Comparison of ENCODE assay signal across 16 mouse cellular contexts in the genomic region with DNA sequence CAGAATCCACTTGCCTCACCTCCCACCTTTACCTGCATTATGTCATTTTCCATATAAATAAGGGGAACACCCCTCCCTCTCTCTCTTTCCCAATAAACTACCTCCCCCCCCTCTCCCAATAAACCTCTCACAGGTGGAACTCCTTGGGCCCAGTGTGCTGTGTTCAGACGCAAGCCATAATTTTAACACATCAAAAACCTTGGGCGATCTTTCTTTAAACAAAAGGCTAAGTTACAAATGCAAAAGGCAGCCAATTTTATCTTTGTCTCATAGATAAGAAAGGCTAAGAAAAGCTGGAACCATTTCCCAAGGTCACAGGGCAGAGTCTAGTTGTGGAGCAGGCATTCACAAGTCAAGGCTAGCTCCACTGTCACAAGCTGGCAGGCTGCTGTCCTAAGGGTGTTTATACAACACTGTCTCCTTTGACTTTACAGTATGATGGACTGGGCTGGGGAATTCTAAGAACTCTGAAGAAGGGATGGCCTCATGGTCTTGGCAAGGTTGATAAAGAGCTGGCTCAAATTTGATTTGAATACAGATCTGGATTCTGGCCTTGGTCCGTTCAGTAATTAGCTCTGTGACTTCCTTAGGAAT.
A peak's percentile ranks its signal among the peaks of the same experiment; 100 is the strongest.
DNase-seq lines count a peak whose midpoint lies in the region; ATAC-seq and TF ChIP-seq lines count a peak whose summit lies in the region.
"Had no signal": no experiment of that assay in that cellular context is flagged by ENCODE, and none has a peak within 500 bp of the region (broad histone marks: within the 10 kb centered on the region; RNA-seq: fewer than 3 reads in every experiment).

No protein-coding gene starts in this region.

- no peak overlapping the region for H3K9ac ChIP-seq in hindbrain, embryonic 16.5 days (ENCODE audit: low read depth, low read length)
- no peak overlapping the region for H3K9ac ChIP-seq in hindbrain, embryonic 14.5 days
- no peak overlapping the region for H3K9ac ChIP-seq in intestine, postnatal 0 days (ENCODE audit: low read depth, low read length)
- H3K9ac ChIP-seq: heart, embryonic 13.5 days; midbrain, embryonic 12.5 days had no signal

- TF ChIP-seq CTCF in intestine, postnatal 0 days (IDR thresholded peaks at IDR 0.05; ENCODE audit: low read depth) = no peak
- no peak for TF ChIP-seq CTCF in cerebellum, adult 2 months (IDR thresholded peaks at IDR 0.05; ENCODE audit: borderline replicate concordance, insufficient read depth, low read depth, low read length)

- ATAC-seq in hindbrain, embryonic 16.5 days = peak; percentile 16; the same call in 1 of the 2 replicates
- no peak for ATAC-seq in hindbrain, embryonic 14.5 days (ENCODE audit: low FRiP score)
- peak; percentile 55; the same call in 1 of the 2 replicates for ATAC-seq in intestine, postnatal 0 days

- H3K4me2 ChIP-seq in hindbrain, embryonic 16.5 days (ENCODE audit: low read length) = no peak overlapping the region
- no peak overlapping the region for H3K4me2 ChIP-seq in hindbrain, embryonic 14.5 days (replicated peaks)
- no peak overlapping the region for H3K4me2 ChIP-seq in intestine, postnatal 0 days (replicated peaks; ENCODE audit: low read depth)
- H3K4me2 ChIP-seq: heart, embryonic 13.5 days; midbrain, embryonic 12.5 days had no signal

- H3K27ac ChIP-seq in hindbrain, embryonic 16.5 days (ENCODE audit: low read depth, low read length) = no peak overlapping the region
- no peak overlapping the region for H3K27ac ChIP-seq in hindbrain, embryonic 14.5 days
- H3K27ac ChIP-seq in intestine, postnatal 0 days (ENCODE audit: low read depth, low read length) = no peak overlapping the region
- H3K27ac ChIP-seq in cerebellum, adult 2 months (ENCODE audit: insufficient read depth, low read length) = no peak overlapping the region
- H3K27ac ChIP-seq: embryonic facial prominence, embryonic 10.5 days; heart, embryonic 13.5 days; hindbrain, embryonic 10.5 days; layer of hippocampus, adult 2 months; midbrain, embryonic 12.5 days had no signal

- H3K9me3 ChIP-seq in hindbrain, embryonic 16.5 days (ENCODE audit: control insufficient read depth, low read length) = no peaks in the 10 kb centered on the region
- H3K9me3 ChIP-seq in hindbrain, embryonic 14.5 days (ENCODE audit: control insufficient read depth, low read length) = no peaks in the 10 kb centered on the region
- no peaks in the 10 kb centered on the region for H3K9me3 ChIP-seq in intestine, postnatal 0 days (ENCODE audit: control insufficient read depth)
- H3K9me3 ChIP-seq: embryonic facial prominence, embryonic 10.5 days; heart, embryonic 13.5 days; hindbrain, embryonic 10.5 days; midbrain, embryonic 12.5 days had no signal

- TF ChIP-seq POLR2A in cerebellum, adult 2 months (IDR thresholded peaks at IDR 0.05; ENCODE audit: borderline replicate concordance, insufficient read depth, low read length) = no peak

- H3K36me3 ChIP-seq in hindbrain, embryonic 16.5 days (ENCODE audit: control insufficient read depth, insufficient read depth, low read length) = no peaks in the 10 kb centered on the region
- no peaks in the 10 kb centered on the region for H3K36me3 ChIP-seq in hindbrain, embryonic 14.5 days (replicated peaks; ENCODE audit: control insufficient read depth, insufficient read depth)
- no peaks in the 10 kb centered on the region for H3K36me3 ChIP-seq in intestine, postnatal 0 days (ENCODE audit: control insufficient read depth, insufficient read depth)
- H3K36me3 ChIP-seq: embryonic facial prominence, embryonic 10.5 days; heart, embryonic 13.5 days; hindbrain, embryonic 10.5 days; midbrain, embryonic 12.5 days had no signal

- WGBS in hindbrain, embryonic 16.5 days = 84% methylated on average over 3 of the region's 3 CpGs
- 89% methylated on average over 3 of the region's 3 CpGs for WGBS in hindbrain, embryonic 14.5 days
- WGBS in intestine, postnatal 0 days = 38% methylated on average over 3 of the region's 3 CpGs
- WGBS in cerebellum, adult 2 months = 66% methylated on average over 3 of the region's 3 CpGs

- H3K4me1 ChIP-seq in hindbrain, embryonic 16.5 days (ENCODE audit: control insufficient read depth, insufficient read depth, low read depth, low read length) = no peaks in the 10 kb centered on the region
- H3K4me1 ChIP-seq in hindbrain, embryonic 14.5 days (replicated peaks; ENCODE audit: control insufficient read depth, insufficient read depth, low read length) = no peaks in the 10 kb centered on the region
- no peaks in the 10 kb centered on the region for H3K4me1 ChIP-seq in intestine, postnatal 0 days (replicated peaks; ENCODE audit: control insufficient read depth, insufficient read depth, low read length)
- peaks cover 4% of the 10 kb centered on the region for H3K4me1 ChIP-seq in cerebellum, adult 2 months (ENCODE audit: control insufficient read depth, insufficient read depth, low read length)
- H3K4me1 ChIP-seq: embryonic facial prominence, embryonic 10.5 days; hindbrain, embryonic 10.5 days had no signal

- H3K27me3 ChIP-seq in hindbrain, embryonic 16.5 days (replicated peaks; ENCODE audit: control insufficient read depth, insufficient read depth, low read length) = no peaks in the 10 kb centered on the region
- H3K27me3 ChIP-seq in hindbrain, embryonic 14.5 days (ENCODE audit: control insufficient read depth, insufficient read depth, low read length) = no peaks in the 10 kb centered on the region
- no peaks in the 10 kb centered on the region for H3K27me3 ChIP-seq in intestine, postnatal 0 days (replicated peaks; ENCODE audit: control insufficient read depth, insufficient read depth, low read length)
- no peaks in the 10 kb centered on the region for H3K27me3 ChIP-seq in cerebellum, adult 2 months (ENCODE audit: control insufficient read depth, insufficient read depth, low read length)
- H3K27me3 ChIP-seq: heart, embryonic 13.5 days; midbrain, embryonic 12.5 days had no signal

- H3K4me3 ChIP-seq in hindbrain, embryonic 16.5 days (ENCODE audit: low read length) = no peak overlapping the region
- H3K4me3 ChIP-seq in hindbrain, embryonic 14.5 days (replicated peaks; ENCODE audit: low read length) = no peak overlapping the region
- no peak overlapping the region for H3K4me3 ChIP-seq in intestine, postnatal 0 days (ENCODE audit: low read depth, low read length)
- H3K4me3 ChIP-seq in cerebellum, adult 2 months (replicated peaks; ENCODE audit: insufficient read depth, low read depth, low read length) = no peak overlapping the region
- H3K4me3 ChIP-seq: embryonic facial prominence, embryonic 10.5 days; heart, embryonic 13.5 days; hindbrain, embryonic 10.5 days; layer of hippocampus, adult 2 months; midbrain, embryonic 12.5 days had no signal

- no peak for DNase-seq in hindbrain, embryonic 14.5 days (ENCODE audit: low spot score)
- DNase-seq in 3T3-L1 (ENCODE audit: low read depth, low spot score) = peak; percentile 37
- peak; percentile 72 to 92 for DNase-seq in adrenal gland, adult (ENCODE audit: inconsistent age in 2 of 2, low spot score in 1 of 2)
- no peak for DNase-seq in cerebellum, adult 2 months
- no peak for DNase-seq in cerebellum, postnatal 36 days
- DNase-seq in layer of hippocampus, adult 11-12 months (ENCODE audit: low spot score) = no peak
- DNase-seq: cerebellum, adult 9-11 months; kidney, adult 18-20 months; thymus, adult 2 months had no signal

Comparison
In these comparisons a context has a peak if more than half of its experiments do, and no peak if none do; other contexts are left out.
1. DNase-seq: peak in 3T3-L1 (single experiment) and adrenal gland, adult (2 of 2); none in hindbrain, embryonic 14.5 days (single experiment), cerebellum, adult 2 months (0 of 2), cerebellum, postnatal 36 days (0 of 2) and layer of hippocampus, adult 11-12 months (single experiment).